Mouse (Mus musculus) heart, adult 2 months (tissue): ENCODE measurements at regions not wholly inside any gene's neighbourhood (a gene's known extent, or its start where the extent isn't known, plus 50 kb on each side); places are given as distances from the start of the nearest gene placed in this dataset.

Experiments
- CTCF ChIP-seq: fragments of 200-600 bp; IDR thresholded peaks from 2 replicates; pipeline ENCODE4 v1.8.1; 2022; ENCODE audit warnings: antibody characterized with exemption, mild to moderate bottlenecking, moderate library complexity
- POLR2A ChIP-seq: fragments of 200-500 bp; IDR thresholded peaks from 2 replicates; pipeline ENCODE4 v1.6.1; 2011; ENCODE audit warnings: mild to moderate bottlenecking, low read depth, low read length, control low read depth; ENCODE audit not compliant: insufficient read depth

- TF ChIP-seq CTCF (no peak), POLR2A (no peak)
Measured at GRCm38 (mm10) chr11:8764861-8765540, 100.7 kb upstream of the Tns3 start.
